Mouse (Mus musculus): ENCODE data around the gene Hdac10. TPM values are rescaled to one million over a fixed set of nuclear protein-coding genes. Genes with fewer than 3 reads are reported as not detected.

Hdac10 gene
- polyA plus RNA-seq, 1 experiment: 0.33 TPM

GRCm38 (mm10) chr15:89075478-89076147 is 52.9 kb downstream of the Hdac10 start:
- Histone ChIP-seq H3K4me3 (replicated peaks) (peak overlapping the region; percentile 87), H3K9me3 (ENCODE audit: control insufficient read depth, low read length) (no peaks in the 10 kb centered on the region), H3K36me3 (ENCODE audit: control insufficient read depth) (peaks cover 3% of the 10 kb centered on the region; the same call in 1 of the 2 replicates), H3K4me1 (ENCODE audit: control insufficient read depth) (peaks cover 41% of the 10 kb centered on the region), H3K27me3 (ENCODE audit: control insufficient read depth) (peaks cover 14% of the 10 kb centered on the region)
- TF ChIP-seq TAL1 (IDR thresholded peaks at IDR 0.05; ENCODE audit: low read length) (no peak), GATA1 (IDR thresholded peaks at IDR 0.05; ENCODE audit: low read length) (no peak)

- Histone ChIP-seq H3K36me3 (ENCODE audit: control insufficient read depth) (peaks cover 1% of the 10 kb centered on the region; the same call in 1 of the 2 replicates), H3K27me3 (ENCODE audit: control insufficient read depth) (peaks cover 18% of the 10 kb centered on the region), H3K4me1 (ENCODE audit: control insufficient read depth) (peaks cover 41% of the 10 kb centered on the region), H3K4me3 (replicated peaks) (peak within 1 kb of the TSS; percentile 87), H3K9me3 (ENCODE audit: control insufficient read depth, low read length) (no peaks in the 10 kb centered on the region)
- TF ChIP-seq TAL1 (IDR thresholded peaks at IDR 0.05; ENCODE audit: low read length): no peak
- TF ChIP-seq GATA1 (IDR thresholded peaks at IDR 0.05; ENCODE audit: low read length): no peak
Measured at GRCm38 (mm10) chr15:89074613-89075477, 53.7 kb downstream of the Hdac10 start, which contains the start of gene Trabd. Gene Trabd, plus strand, starts transcription at chr15:89075124.

DNA sequence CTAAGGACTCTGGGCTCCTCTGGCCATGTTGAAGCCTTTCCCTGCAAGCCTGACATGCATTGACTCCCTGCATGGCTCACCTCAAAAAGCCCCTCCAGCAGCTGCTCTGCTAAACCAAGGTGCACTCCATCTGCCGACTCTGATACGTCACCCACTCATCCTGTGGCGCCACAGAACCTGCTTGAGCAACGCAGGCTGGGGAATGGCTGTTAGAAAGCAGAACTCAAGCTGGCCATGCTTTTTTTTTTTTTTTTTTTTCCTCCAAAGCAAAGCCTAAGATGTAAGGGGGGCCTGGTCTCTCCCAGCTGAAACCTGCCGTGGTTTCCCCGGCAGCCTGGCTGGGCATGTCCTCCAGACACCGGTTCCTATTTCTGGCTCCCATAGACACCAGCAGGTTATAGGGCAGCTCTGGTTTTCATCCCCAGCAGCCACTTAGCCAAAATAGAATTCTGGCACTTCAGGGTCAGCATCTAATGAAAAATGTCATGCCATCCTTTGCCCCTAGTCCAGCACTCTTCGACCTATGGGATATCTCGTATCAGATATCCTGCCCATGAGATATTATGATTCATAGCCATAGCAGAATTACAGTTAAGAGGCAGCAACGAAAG is 54.4 kb downstream of the Hdac10 start:
- Histone ChIP-seq H3K4me1 (ENCODE audit: control insufficient read depth) (peaks cover 41% of the 10 kb centered on the region), H3K9me3 (ENCODE audit: control insufficient read depth, low read length) (no peaks in the 10 kb centered on the region), H3K27me3 (ENCODE audit: control insufficient read depth) (peaks cover 26% of the 10 kb centered on the region), H3K36me3 (ENCODE audit: control insufficient read depth) (no peaks in the 10 kb centered on the region), H3K4me3 (replicated peaks) (no peak overlapping the region)
- TF ChIP-seq GATA1 (IDR thresholded peaks at IDR 0.05; ENCODE audit: low read length): no peak
- no peak for TF ChIP-seq TAL1 (IDR thresholded peaks at IDR 0.05; ENCODE audit: low read length)

Other genes with a start within 250 kb of the Hdac10 start
- gene Ttll8, start 174.3 kb downstream of the Hdac10 start, polyA plus RNA-seq (2012): not detected in 2 replicates
- not detected in 2 replicates for gene Mlc1, start 149.7 kb downstream of the Hdac10 start, polyA plus RNA-seq (2012)
- not detected in 2 replicates for gene Mov10l1, start 145.8 kb downstream of the Hdac10 start, polyA plus RNA-seq (2012)
- not detected in 2 replicates for gene Panx2, start 69.0 kb downstream of the Hdac10 start, polyA plus RNA-seq (2012)
- gene Trabd, start 53.6 kb downstream of the Hdac10 start, polyA plus RNA-seq (2012): 1.7 and 1.9 TPM in 2 replicates
- gene Selenoo, start 39.6 kb downstream of the Hdac10 start, polyA plus RNA-seq (2012): 0.19 and 0.34 TPM in 2 replicates
- 4.4 and 4.8 TPM in 2 replicates for gene Tubgcp6, start 5.6 kb downstream of the Hdac10 start, polyA plus RNA-seq (2012)
- gene Mapk12, start 12.0 kb upstream of the Hdac10 start, polyA plus RNA-seq (2012): 0.02 and 0.03 TPM in 2 replicates
- 0.02 TPM in 1 of 2 replicates, not detected in the other for gene Mapk11, start 20.9 kb upstream of the Hdac10 start, polyA plus RNA-seq (2012)
- 0.86 and 1.1 TPM in 2 replicates for gene Plxnb2, start 52.1 kb upstream of the Hdac10 start, polyA plus RNA-seq (2012)
- 0.62 and 0.88 TPM in 2 replicates for gene Dennd6b, start 67.8 kb upstream of the Hdac10 start, polyA plus RNA-seq (2012)
- gene Ppp6r2, start 82.9 kb upstream of the Hdac10 start, polyA plus RNA-seq (2012): 9.5 and 14.5 TPM in 2 replicates
- 28.7 and 42.5 TPM in 2 replicates for gene Sbf1, start 186.6 kb upstream of the Hdac10 start, polyA plus RNA-seq (2012)
- 0.27 and 0.53 TPM in 2 replicates for gene Adm2, start 194.0 kb upstream of the Hdac10 start, polyA plus RNA-seq (2012)
- not detected in 2 replicates for gene Miox, start 205.7 kb upstream of the Hdac10 start, polyA plus RNA-seq (2012)
- gene Lmf2, start 227.0 kb upstream of the Hdac10 start, polyA plus RNA-seq (2012): 29.8 and 31.5 TPM in 2 replicates
- 17.1 and 19.8 TPM in 2 replicates for gene Ncaph2, start 227.0 kb upstream of the Hdac10 start, polyA plus RNA-seq (2012)
- 0.47 and 0.81 TPM in 2 replicates for gene Sco2, start 245.1 kb upstream of the Hdac10 start, polyA plus RNA-seq (2012)
- 0.16 and 0.17 TPM in 2 replicates for gene Tymp, start 248.3 kb upstream of the Hdac10 start, polyA plus RNA-seq (2012)

Measured in erythroblast, embryonic 14.5 days (primary cell).